Mouse (Mus musculus) kidney, postnatal 10 days (tissue): ENCODE data around the gene Trpv2.

ENCODE experiments used
- DNase-seq: peaks from one replicate; pipeline ENCODE4 v3.0.0; 2021; ENCODE audit warnings: mixed read lengths

The Trpv2 gene

GRCm38 (mm10) chr11:62558961-62559646 is 15.2 kb upstream of the Trpv2 start:
- peak; percentile 79 for DNase-seq

- DNase-seq, result peak; percentile 30
Observed at GRCm38 (mm10) chr11:62560463-62561016, 13.7 kb upstream of the Trpv2 start.

- DNase-seq, result no peak
Observed at GRCm38 (mm10) chr11:62563590-62563989, 10.7 kb upstream of the Trpv2 start.

- no peak for DNase-seq
Observed at GRCm38 (mm10) chr11:62565747-62566146, 8.5 kb upstream of the Trpv2 start.

GRCm38 (mm10) chr11:62566211-62566610 is 8.1 kb upstream of the Trpv2 start:
- DNase-seq, result no peak

GRCm38 (mm10) chr11:62568300-62568699 is 6.0 kb upstream of the Trpv2 start:
- no peak for DNase-seq

GRCm38 (mm10) chr11:62574703-62575085 is 408 bp downstream of the Trpv2 start:
- no peak for DNase-seq

GRCm38 (mm10) chr11:62575297-62575658 is 992 bp downstream of the Trpv2 start:
- DNase-seq, result peak; percentile 93

GRCm38 (mm10) chr11:62575659-62576438 is 1.6 kb downstream of the Trpv2 start:
- DNase-seq, result peak; percentile 44

- DNase-seq, result no peak
Observed at GRCm38 (mm10) chr11:62576530-62577152, 2.4 kb downstream of the Trpv2 start.

- DNase-seq, result no peak
Observed at GRCm38 (mm10) chr11:62583031-62583430, 8.7 kb downstream of the Trpv2 start.

- DNase-seq, result no peak
Observed at GRCm38 (mm10) chr11:62584671-62585206, 10.5 kb downstream of the Trpv2 start.

GRCm38 (mm10) chr11:62587034-62587433 is 12.7 kb downstream of the Trpv2 start:
- DNase-seq, result no peak

GRCm38 (mm10) chr11:62589391-62589790 is 15.1 kb downstream of the Trpv2 start:
- no peak for DNase-seq

- DNase-seq, result no peak
Observed at GRCm38 (mm10) chr11:62591026-62591425, 16.7 kb downstream of the Trpv2 start.

- DNase-seq, result no peak
Observed at GRCm38 (mm10) chr11:62591904-62592575, 17.8 kb downstream of the Trpv2 start.

GRCm38 (mm10) chr11:62598571-62598970 is 24.3 kb downstream of the Trpv2 start:
- no peak for DNase-seq

GRCm38 (mm10) chr11:62601732-62602618 is 27.7 kb downstream of the Trpv2 start:
- no peak for DNase-seq

- DNase-seq, result peak; percentile 97
Observed at GRCm38 (mm10) chr11:62602619-62603311, 28.5 kb downstream of the Trpv2 start.

- peak; percentile 42 for DNase-seq
Observed at GRCm38 (mm10) chr11:62603312-62604056, 29.2 kb downstream of the Trpv2 start.
